In the genomic region with DNA sequence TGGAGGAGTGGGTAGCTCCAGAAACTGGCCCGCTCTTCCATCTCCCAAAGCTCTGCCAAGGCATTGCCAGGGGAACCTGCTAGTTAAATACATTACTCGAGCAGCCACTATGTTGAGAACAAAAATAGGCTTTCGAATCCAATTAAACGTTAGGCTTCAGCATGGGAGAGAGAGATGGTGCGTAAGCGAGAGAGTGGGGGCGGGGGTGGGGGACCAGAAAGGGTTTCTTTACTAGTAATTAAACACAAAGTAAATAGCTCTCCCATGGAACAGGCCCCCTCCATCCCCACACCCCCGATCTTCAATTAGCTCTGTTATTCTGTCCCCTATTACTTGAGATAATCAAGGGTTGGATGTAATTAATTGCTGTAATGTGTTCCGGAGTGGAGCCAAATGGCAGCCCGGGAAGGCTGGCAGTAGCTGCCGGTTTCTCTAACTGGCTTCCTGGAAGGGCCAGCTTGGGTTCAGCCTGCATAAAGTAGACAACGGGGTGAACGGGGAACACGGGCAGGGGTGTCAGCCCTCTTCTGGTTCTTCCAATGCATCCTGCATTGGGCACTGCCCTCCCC, we compare ENCODE assay signal across 10 mouse cellular contexts. TPM values are rescaled to one million over a fixed set of nuclear protein-coding genes. Genes with fewer than 3 reads are reported as not detected.
DNase-seq lines count a peak whose midpoint lies in the region; ATAC-seq and TF ChIP-seq lines count a peak whose summit lies in the region.
"Had no signal": no experiment of that assay in that cellular context is flagged by ENCODE, and none has a peak within 500 bp of the region (broad histone marks: within the 10 kb centered on the region; RNA-seq: fewer than 3 reads in every experiment).

No protein-coding gene starts in this region.

- TF ChIP-seq CTCF in lung, postnatal 0 days (IDR thresholded peaks at IDR 0.05), result no peak

- no peaks in the 10 kb centered on the region for H3K36me3 ChIP-seq in midbrain, embryonic 15.5 days (replicated peaks)
- H3K36me3 ChIP-seq in lung, postnatal 0 days (ENCODE audit: insufficient read depth, low read length), result no peaks in the 10 kb centered on the region

- no peak overlapping the region for H3K9ac ChIP-seq in midbrain, embryonic 15.5 days
- H3K9ac ChIP-seq in lung, postnatal 0 days (replicated peaks; ENCODE audit: low read depth), result no peak overlapping the region

- 0 out of 2 replicates have a peak, but pooled peaks cover 6% of the 10 kb centered on the region for H3K4me1 ChIP-seq in midbrain, embryonic 15.5 days
- no peaks in the 10 kb centered on the region for H3K4me1 ChIP-seq in lung, postnatal 0 days (ENCODE audit: insufficient read depth, low read depth, low read length)

- H3K4me2 ChIP-seq in midbrain, embryonic 15.5 days, result no peak overlapping the region
- no peak overlapping the region for H3K4me2 ChIP-seq in lung, postnatal 0 days (replicated peaks; ENCODE audit: low read depth, low read length)

- H3K27me3 ChIP-seq in midbrain, embryonic 15.5 days (replicated peaks), result no peaks in the 10 kb centered on the region
- H3K27me3 ChIP-seq in lung, postnatal 0 days (replicated peaks; ENCODE audit: insufficient read depth, low read length), result no peaks in the 10 kb centered on the region

- 53% methylated on average over 14 of the region's 14 CpGs for WGBS in midbrain, embryonic 15.5 days
- 74% methylated on average over 14 of the region's 14 CpGs for WGBS in lung, postnatal 0 days

- 0 out of 2 replicates have a peak, but pooled peaks have one; percentile 27 for ATAC-seq in midbrain, embryonic 15.5 days (replicated peaks)
- no peak for ATAC-seq in lung, postnatal 0 days
- ATAC-seq: intestine, postnatal 0 days had no signal

- H3K27ac ChIP-seq in midbrain, embryonic 15.5 days, result peak overlapping the region; percentile 39
- no peak overlapping the region for H3K27ac ChIP-seq in lung, postnatal 0 days (ENCODE audit: low read length)

- peak; percentile 8 for DNase-seq in adrenal gland, adult 2 months
- no peak for DNase-seq in adrenal gland, postnatal 25 days
- peak; percentile 76 for DNase-seq in brain, embryonic 18.5 days (ENCODE audit: low read depth, low spot score)
- DNase-seq in layer of hippocampus, adult 9-10 months (ENCODE audit: low spot score), result peak; percentile 33
- no peak for DNase-seq in lung, adult 18-20 months
- DNase-seq in lung, postnatal 0 days (ENCODE audit: low spot score), result no peak
- DNase-seq in thymus, adult 18-20 months, result no peak
- DNase-seq: cerebellum, adult 18-20 months had no signal

- no peaks in the 10 kb centered on the region for H3K9me3 ChIP-seq in midbrain, embryonic 15.5 days
- H3K9me3 ChIP-seq in lung, postnatal 0 days (ENCODE audit: low read length), result no peaks in the 10 kb centered on the region

- no peak overlapping the region for H3K4me3 ChIP-seq in midbrain, embryonic 15.5 days
- H3K4me3 ChIP-seq in lung, postnatal 0 days (ENCODE audit: low read depth, low read length), result no peak overlapping the region

- no peak for TF ChIP-seq EP300 in lung, postnatal 0 days (IDR thresholded peaks at IDR 0.05)

RNA-seq across cellular contexts. Expression of a gene that starts 59.4 kb away (rescaled TPM):
- total RNA-seq in adrenal gland, adult 2 months (2021), result under 1 TPM; 0.31 to 0.40 TPM
- polyA plus RNA-seq in adrenal gland, adult 2 months (2012; rRNA removed), result 0.62 and 0.63 TPM in 2 replicates
- total RNA-seq in adrenal gland, postnatal 25 days (2021), result 0.30 TPM in 1 of 2 replicates, not detected in the other
- polyA plus RNA-seq in midbrain, embryonic 15.5 days (2015; fragmentation: Nextera tagmentation; extraction: Ambion mirVana), result 0.17 and 0.19 TPM in 2 replicates
- polyA plus RNA-seq in lung, postnatal 0 days (2015; fragmentation: Nextera tagmentation; extraction: Ambion mirVana), result 2.1 and 2.3 TPM in 2 replicates

Comparison
In these comparisons a context has a peak if more than half of its experiments do, and no peak if none do; other contexts are left out.
1. DNase-seq: peak in adrenal gland, adult 2 months (single experiment), brain, embryonic 18.5 days (single experiment) and layer of hippocampus, adult 9-10 months (single experiment); none in adrenal gland, postnatal 25 days (single experiment), lung, adult 18-20 months (0 of 2), lung, postnatal 0 days (single experiment) and thymus, adult 18-20 months (0 of 2).